In genomic region chr1:190757899-190758298, GRCm38 (mm10) we compare ENCODE assay signal across 25 mouse cellular contexts.
DNase-seq lines count a peak whose midpoint lies in the region; ATAC-seq and TF ChIP-seq lines count a peak whose summit lies in the region.
"Had no signal": no experiment of that assay in that cellular context is flagged by ENCODE, and none has a peak within 500 bp of the region (broad histone marks: within the 10 kb centered on the region; RNA-seq: fewer than 3 reads in every experiment).

No protein-coding gene starts in this region.

- WGBS in hindbrain, embryonic 10.5 days: 81% methylated on average over 8 of the region's 8 CpGs
- WGBS in hindbrain, embryonic 14.5 days: 59% methylated on average over 7 of the region's 8 CpGs
- WGBS in midbrain, postnatal 0 days: 57% methylated on average over 8 of the region's 8 CpGs
- WGBS in midbrain, embryonic 10.5 days: 87% methylated on average over 7 of the region's 8 CpGs

- DNase-seq in cerebellum, postnatal 10 days: peak; percentile 66 to 76
- DNase-seq in cerebellum, adult 18-20 months: no peak
- DNase-seq in hindbrain, embryonic 10.5 days (ENCODE audit: low spot score): no peak
- no peak for DNase-seq in hindbrain, embryonic 14.5 days (ENCODE audit: low spot score)
- DNase-seq in midbrain, postnatal 0 days (ENCODE audit: low spot score): peak; percentile 43
- DNase-seq in midbrain, embryonic 10.5 days (ENCODE audit: low spot score): no peak
- DNase-seq in retina, postnatal 1 day: peak; percentile 79
- no peak for DNase-seq in gastrocnemius, postnatal 4 days (ENCODE audit: low spot score in 2 of 2)
- DNase-seq: adrenal gland, postnatal 14 days; B cell, adult 2 months; cerebellum, adult 2 months; cerebellum, postnatal 36 days; gastrocnemius, postnatal 10 days; heart, adult 2 months; heart, postnatal 14 days; kidney, adult 11 months had no signal

- H3K4me1 ChIP-seq in hindbrain, embryonic 10.5 days (replicated peaks): peaks cover 11% of the 10 kb centered on the region
- no peaks in the 10 kb centered on the region for H3K4me1 ChIP-seq in hindbrain, embryonic 14.5 days (replicated peaks; ENCODE audit: control insufficient read depth, insufficient read depth, low read length)
- no peaks in the 10 kb centered on the region for H3K4me1 ChIP-seq in midbrain, postnatal 0 days (ENCODE audit: insufficient read depth, low read length)
- peaks cover 16% of the 10 kb centered on the region for H3K4me1 ChIP-seq in midbrain, embryonic 10.5 days
- H3K4me1 ChIP-seq: hindbrain, embryonic 15.5 days had no signal

- H3K4me3 ChIP-seq in hindbrain, embryonic 10.5 days: no peak overlapping the region
- H3K4me3 ChIP-seq in hindbrain, embryonic 14.5 days (replicated peaks; ENCODE audit: low read length): no peak overlapping the region
- H3K4me3 ChIP-seq in midbrain, postnatal 0 days (ENCODE audit: low read depth, low read length): no peak overlapping the region
- H3K4me3 ChIP-seq in midbrain, embryonic 10.5 days: no peak overlapping the region
- H3K4me3 ChIP-seq: embryonic facial prominence, embryonic 15.5 days; erythroblast, embryonic 14.5 days; forebrain, embryonic 10.5 days; heart, adult 2 months; heart, embryonic 15.5 days; hindbrain, embryonic 15.5 days had no signal

- H3K27ac ChIP-seq in hindbrain, embryonic 10.5 days: peak overlapping the region; percentile 40; the same call in 1 of the 2 replicates
- H3K27ac ChIP-seq in hindbrain, embryonic 14.5 days: no peak overlapping the region
- H3K27ac ChIP-seq in midbrain, postnatal 0 days (ENCODE audit: low read depth, low read length): no peak overlapping the region
- no peak overlapping the region for H3K27ac ChIP-seq in midbrain, embryonic 10.5 days (replicated peaks)
- H3K27ac ChIP-seq: embryonic facial prominence, embryonic 15.5 days; forebrain, embryonic 10.5 days; heart, adult 2 months; heart, embryonic 15.5 days; hindbrain, embryonic 15.5 days had no signal

- no peak overlapping the region for H3K9ac ChIP-seq in hindbrain, embryonic 14.5 days
- H3K9ac ChIP-seq in midbrain, postnatal 0 days (replicated peaks; ENCODE audit: low read length, poor library complexity, severe bottlenecking): no peak overlapping the region
- H3K9ac ChIP-seq: embryonic facial prominence, embryonic 15.5 days; heart, embryonic 15.5 days; hindbrain, embryonic 15.5 days had no signal

- H3K27me3 ChIP-seq in hindbrain, embryonic 10.5 days (ENCODE audit: insufficient read depth, poor library complexity, severe bottlenecking): no peaks in the 10 kb centered on the region
- H3K27me3 ChIP-seq in hindbrain, embryonic 14.5 days (ENCODE audit: control insufficient read depth, insufficient read depth, low read length): no peaks in the 10 kb centered on the region
- H3K27me3 ChIP-seq in midbrain, postnatal 0 days (ENCODE audit: insufficient read depth, low read length): no peaks in the 10 kb centered on the region
- H3K27me3 ChIP-seq in midbrain, embryonic 10.5 days (ENCODE audit: low read depth, poor library complexity, severe bottlenecking): no peaks in the 10 kb centered on the region
- H3K27me3 ChIP-seq: embryonic facial prominence, embryonic 15.5 days; heart, embryonic 15.5 days; hindbrain, embryonic 15.5 days had no signal

- H3K4me2 ChIP-seq in hindbrain, embryonic 14.5 days (replicated peaks): no peak overlapping the region
- no peak overlapping the region for H3K4me2 ChIP-seq in midbrain, postnatal 0 days (ENCODE audit: low read depth, low read length, poor library complexity, severe bottlenecking)
- H3K4me2 ChIP-seq: embryonic facial prominence, embryonic 15.5 days; heart, embryonic 11.5 days; heart, embryonic 15.5 days; hindbrain, embryonic 15.5 days had no signal

- H3K9me3 ChIP-seq in hindbrain, embryonic 10.5 days: peaks cover 3% of the 10 kb centered on the region; the same call in 1 of the 2 replicates
- no peaks in the 10 kb centered on the region for H3K9me3 ChIP-seq in hindbrain, embryonic 14.5 days (ENCODE audit: control insufficient read depth, low read length)
- H3K9me3 ChIP-seq in midbrain, postnatal 0 days (ENCODE audit: low read length): no peaks in the 10 kb centered on the region
- H3K9me3 ChIP-seq in midbrain, embryonic 10.5 days (replicated peaks): no peaks in the 10 kb centered on the region; the same call in 1 of the 2 replicates
- H3K9me3 ChIP-seq: embryonic facial prominence, embryonic 15.5 days; forebrain, embryonic 10.5 days; G1E; heart, embryonic 15.5 days; hindbrain, embryonic 15.5 days had no signal

- no peaks in the 10 kb centered on the region for H3K36me3 ChIP-seq in hindbrain, embryonic 10.5 days
- no peaks in the 10 kb centered on the region for H3K36me3 ChIP-seq in hindbrain, embryonic 14.5 days (replicated peaks; ENCODE audit: control insufficient read depth, insufficient read depth)
- no peaks in the 10 kb centered on the region for H3K36me3 ChIP-seq in midbrain, postnatal 0 days (ENCODE audit: insufficient read depth, low read length)
- H3K36me3 ChIP-seq in midbrain, embryonic 10.5 days: no peaks in the 10 kb centered on the region
- H3K36me3 ChIP-seq: embryonic facial prominence, embryonic 15.5 days; forebrain, embryonic 10.5 days; G1E; heart, embryonic 15.5 days; hindbrain, embryonic 15.5 days had no signal

- ATAC-seq in hindbrain, embryonic 14.5 days (ENCODE audit: low FRiP score): no peak
- ATAC-seq in midbrain, postnatal 0 days (ENCODE audit: low FRiP score): no peak
- ATAC-seq: CD4-positive, CD25-positive, alpha-beta regulatory T cell, adult 4 months; forebrain, embryonic 16.5 days had no signal

- no peak for TF ChIP-seq CTCF in midbrain, postnatal 0 days (IDR thresholded peaks at IDR 0.05)

Comparison
In these comparisons a context has a peak if more than half of its experiments do, and no peak if none do; other contexts are left out.
1. DNase-seq: peak in cerebellum, postnatal 10 days (2 of 2), midbrain, postnatal 0 days (single experiment) and retina, postnatal 1 day (single experiment); none in cerebellum, adult 18-20 months (0 of 2), hindbrain, embryonic 10.5 days (single experiment), hindbrain, embryonic 14.5 days (single experiment), midbrain, embryonic 10.5 days (single experiment) and gastrocnemius, postnatal 4 days (0 of 2).